Mouse (Mus musculus) spleen, postnatal 36 days (tissue): Measurements from ENCODE around the gene Tex2.
"Not testable (repeated sequence)": the region's sequence is repeated elsewhere in the genome, so short reads cannot be mapped to it uniquely, and the experiment has no call there.

ENCODE experiments used
- DNase-seq, 2 experiments: peaks; one replicate each; pipeline ENCODE4 v3.0.0; 2022; ENCODE audit warnings: low spot score in 2 of 2, mixed read lengths in 1 of 2

The Tex2 gene

GRCm38 (mm10) chr11:106612961-106613637 lies at the start of gene Tex2:
TSS of gene Tex2 (minus strand) at chr11:106613423.
- peak; percentile 95 to 97 for DNase-seq

DNA sequence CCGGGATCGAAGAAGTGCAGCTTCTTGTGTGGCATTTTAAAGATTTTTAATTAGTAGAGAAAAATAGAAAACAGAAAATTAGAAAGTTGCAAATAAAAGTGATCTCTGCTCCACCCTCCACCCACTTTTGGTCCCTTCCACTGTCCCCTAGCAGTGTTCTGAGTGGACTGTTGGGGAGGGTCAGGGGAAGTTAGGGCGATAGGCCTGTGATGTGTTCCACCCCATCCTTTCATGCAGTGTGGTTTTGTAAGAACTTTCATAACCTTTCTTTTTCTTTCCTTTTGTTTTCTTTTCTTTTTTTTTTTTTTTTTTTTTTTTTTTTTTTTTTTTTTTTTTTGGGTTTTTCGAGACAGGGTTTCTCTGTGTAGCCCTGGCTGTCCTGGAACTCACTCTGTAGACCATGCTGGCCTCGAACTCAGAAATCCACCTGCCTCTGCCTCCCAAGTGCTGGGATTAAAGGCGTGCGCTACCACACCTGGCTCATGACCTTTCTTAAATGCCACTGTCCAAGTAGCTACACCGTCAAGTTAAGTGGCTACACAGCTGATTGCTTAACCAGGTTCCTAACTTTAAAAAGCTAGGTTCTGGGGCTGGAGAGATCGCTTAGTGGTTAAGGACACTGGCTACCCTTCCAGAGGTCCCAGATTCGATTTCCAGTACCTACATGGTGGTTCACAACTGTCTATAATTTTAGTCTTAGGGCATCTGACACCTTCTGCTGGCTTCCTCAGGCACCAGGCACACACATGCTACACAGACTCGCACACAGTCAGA lies 49.6 kb upstream of the Tex2 start:
- no peak for DNase-seq

DNA sequence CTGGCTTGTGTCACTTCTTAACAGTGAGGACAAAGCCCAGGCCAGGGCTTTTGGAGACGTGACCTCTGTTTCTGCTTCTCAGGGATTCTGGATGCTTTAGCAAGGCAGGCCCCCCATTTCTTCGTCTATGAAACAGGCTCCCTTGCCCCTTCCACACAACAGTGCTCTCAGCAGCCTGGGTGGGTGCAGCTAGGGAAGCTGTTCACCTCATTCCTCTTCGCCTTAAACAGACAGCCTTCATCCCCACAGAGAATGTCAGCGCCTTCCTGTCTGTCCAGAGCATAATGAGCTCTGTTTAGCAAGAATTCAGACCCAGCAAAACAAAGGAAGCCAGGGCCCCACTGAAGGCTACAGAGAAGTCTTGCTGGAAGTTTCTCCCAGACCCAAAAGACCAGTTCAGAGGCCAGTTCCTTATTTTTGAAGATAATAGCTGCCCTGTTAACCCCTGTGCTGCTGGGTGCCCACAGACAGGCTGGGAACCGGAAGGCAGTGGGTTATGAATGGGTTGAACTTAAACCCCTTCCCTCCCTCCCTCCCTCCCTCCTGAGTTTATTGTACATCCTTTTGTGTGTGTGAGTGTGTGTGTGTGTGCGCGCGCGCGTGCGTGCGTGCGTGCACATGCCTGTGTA lies 47.3 kb upstream of the Tex2 start:
- peak; percentile 74 to 75 for DNase-seq

DNA sequence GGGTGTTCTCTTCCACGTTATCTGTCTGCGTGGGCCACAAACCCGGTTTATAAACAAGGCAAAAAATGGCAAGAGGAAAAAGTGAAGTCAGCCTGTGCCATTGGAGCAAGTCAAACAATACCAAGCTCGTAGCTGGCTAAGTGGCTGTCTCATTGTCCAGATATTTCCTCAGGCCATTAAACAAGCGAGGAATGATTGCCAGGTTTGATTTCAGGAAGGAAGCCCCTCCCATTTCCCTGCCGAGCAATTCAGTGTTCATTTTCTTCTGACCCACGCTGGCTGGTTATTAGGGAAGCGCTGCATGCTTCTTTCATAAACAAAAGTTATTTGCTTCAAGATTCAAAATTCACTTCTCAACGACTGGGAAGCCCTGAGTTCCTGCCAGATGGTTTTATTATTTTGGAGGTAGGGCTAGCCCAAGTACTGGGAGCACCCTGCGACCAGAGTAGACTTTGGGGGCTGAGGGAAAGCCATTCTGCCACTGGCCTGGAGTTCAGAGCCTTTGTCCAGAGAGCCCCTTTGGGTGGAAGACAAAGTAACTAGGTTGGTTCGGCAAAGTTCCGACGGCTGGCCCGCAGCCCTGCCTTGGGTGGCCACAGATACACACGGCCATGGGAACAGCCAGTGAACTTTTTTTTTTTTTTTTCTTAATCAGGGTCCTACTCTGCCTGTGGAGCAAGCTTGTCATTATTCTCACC lies 46.5 kb upstream of the Tex2 start:
- DNase-seq, result no peak

- DNase-seq, result no peak
These were observed 45.0 kb upstream of the Tex2 start for GRCm38 (mm10) chr11:106658051-106658880.

- not testable (repeated sequence) for DNase-seq
These were observed 43.8 kb upstream of the Tex2 start for GRCm38 (mm10) chr11:106656896-106657498.

DNA sequence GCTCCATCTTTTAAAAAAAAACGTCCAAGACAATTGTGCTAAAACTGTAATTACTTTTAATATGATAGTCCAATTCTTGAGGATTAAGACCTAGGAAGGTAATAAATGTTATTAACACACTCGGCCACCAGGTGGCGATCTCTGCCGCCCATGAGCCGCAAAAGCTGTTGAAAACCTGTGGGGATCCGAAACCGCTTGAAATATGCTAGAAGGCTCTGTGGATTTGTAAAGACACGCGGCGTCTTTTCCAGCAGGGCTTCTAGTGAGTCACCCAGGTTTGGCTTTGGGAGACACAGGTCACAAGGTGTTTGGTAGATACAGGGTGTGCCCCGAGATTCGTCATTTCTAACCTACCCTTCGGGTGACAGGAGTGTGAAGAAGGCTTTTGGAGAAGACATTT lies 35.1 kb upstream of the Tex2 start:
- peak; percentile 68 to 79 for DNase-seq

GRCm38 (mm10) chr11:106642966-106643637 lies 29.9 kb upstream of the Tex2 start:
- no peak for DNase-seq

DNA sequence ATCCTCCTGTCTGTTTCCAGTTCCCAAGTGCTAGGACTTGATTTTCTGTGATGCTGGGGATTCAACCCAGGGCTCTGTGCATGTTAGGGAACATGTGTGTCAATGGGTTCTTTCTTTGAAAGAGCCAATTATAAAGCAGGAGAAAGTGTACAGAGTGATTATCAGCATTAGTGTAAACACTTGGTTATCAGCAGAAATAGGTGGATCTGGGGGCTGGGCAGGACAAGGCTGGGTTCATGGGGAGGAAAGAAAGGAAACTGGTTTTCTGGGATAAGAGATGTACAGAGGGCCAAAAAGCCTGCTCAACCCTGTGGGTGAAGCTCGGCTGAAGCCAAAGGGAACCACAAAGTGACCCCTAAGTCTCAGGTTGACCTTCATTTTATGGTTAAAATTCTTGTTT lies 28.4 kb upstream of the Tex2 start:
- no peak for DNase-seq

- DNase-seq, result no peak
These were observed 26.8 kb upstream of the Tex2 start for GRCm38 (mm10) chr11:106640059-106640458.

DNA sequence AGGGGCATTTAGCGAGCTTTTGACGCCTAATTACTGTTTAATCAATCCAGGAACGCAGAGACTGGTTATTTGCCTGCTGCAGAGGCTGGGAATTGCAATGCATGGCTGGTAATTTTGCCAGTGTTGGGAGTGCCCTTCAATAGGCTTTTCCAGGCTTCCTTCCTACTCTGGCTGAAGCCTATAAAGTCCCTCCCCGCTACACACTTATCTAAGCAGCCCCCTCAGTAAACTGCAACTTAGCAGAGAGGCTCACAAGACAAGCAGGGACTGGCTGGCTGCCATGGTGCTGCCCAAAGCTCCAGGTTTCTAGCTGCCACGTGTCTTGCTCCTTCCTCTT lies 26.1 kb upstream of the Tex2 start:
- DNase-seq, result no peak

DNA sequence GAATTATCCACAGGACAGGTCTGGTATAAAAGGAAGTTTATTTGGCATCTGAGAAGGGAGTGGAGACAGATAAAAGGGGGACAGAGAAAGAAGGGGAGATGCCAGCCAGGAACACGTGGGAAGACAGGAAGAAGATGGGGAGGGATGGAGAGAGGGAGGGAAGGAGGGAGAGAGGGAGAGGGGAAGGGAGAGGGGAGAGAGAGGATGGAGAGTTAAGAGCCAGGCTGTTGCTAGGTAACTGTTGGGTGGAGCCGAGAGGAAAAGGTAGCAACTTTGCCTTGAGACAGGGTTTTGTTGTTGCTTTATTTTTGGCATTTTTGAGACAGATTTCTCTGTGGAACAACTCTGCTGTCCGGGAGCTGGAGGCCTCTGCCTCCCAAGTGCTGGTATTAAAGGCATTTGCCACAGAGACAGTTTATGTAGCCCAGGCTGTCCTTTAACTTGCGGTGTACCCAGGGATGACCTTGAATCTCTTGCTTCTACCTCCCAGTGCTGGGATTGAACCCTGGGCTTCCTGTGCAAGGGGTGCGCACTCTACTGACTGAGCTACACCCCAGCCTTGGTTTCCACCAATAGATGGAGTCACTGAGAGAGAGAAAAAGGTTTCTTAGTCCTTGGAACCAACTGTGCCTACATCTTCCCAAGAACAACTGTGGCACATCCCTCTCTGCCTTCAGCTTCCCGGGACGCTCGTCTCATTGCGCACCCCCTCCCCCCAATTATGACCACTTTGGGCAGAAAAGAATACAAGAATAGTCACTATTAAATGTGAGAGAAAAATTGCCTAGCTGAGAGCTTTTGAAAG lies 25.5 kb upstream of the Tex2 start:
- no peak for DNase-seq

GRCm38 (mm10) chr11:106637754-106638153 lies 24.5 kb upstream of the Tex2 start:
- DNase-seq, result no peak

DNA sequence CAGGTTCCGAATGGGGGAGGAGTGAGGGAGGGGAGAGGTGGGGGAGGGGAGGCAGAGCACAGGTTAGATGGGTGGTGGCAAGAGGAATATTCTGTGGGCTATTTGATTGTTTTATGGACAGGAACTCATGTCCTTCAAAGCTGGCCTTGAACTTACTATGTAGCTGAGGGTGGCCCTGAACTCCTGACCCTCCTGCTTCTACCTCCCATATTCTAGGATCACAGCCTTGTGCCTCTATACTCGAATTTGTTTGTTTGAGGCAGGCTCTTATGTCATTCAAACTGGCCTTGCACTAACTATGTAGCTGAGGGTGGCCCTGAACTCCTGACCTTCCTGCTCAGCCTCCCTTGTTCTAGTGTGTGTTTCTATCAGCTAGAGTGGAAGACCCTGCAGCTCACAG lies 22.7 kb upstream of the Tex2 start:
- no peak for DNase-seq

- DNase-seq, result not testable (repeated sequence)
These were observed 21.0 kb upstream of the Tex2 start for GRCm38 (mm10) chr11:106634175-106634574.

DNA sequence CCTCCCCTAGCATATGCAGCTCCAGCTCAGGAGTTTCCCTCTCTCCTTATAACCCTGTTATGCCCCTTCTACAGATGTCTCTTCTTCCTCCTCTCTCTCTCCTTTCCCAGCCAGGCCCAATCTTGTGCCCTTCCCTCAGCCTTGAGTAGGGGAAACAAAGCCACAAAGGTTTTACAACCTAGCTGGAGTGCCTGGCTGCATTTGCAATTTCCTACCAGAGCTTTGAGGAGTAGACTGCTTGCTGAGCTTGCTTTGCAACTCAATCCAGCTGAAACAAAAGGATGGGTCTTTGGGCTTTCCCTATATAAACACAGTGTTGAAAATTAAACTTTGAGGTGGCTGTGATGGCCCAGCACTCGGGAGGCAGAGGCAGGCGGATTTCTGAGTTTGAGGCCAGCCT lies 20.2 kb upstream of the Tex2 start:
- DNase-seq, result no peak

- peak; percentile 57 to 66 for DNase-seq
These were observed 14.5 kb upstream of the Tex2 start for GRCm38 (mm10) chr11:106627692-106628091.

GRCm38 (mm10) chr11:106625577-106625976 lies 12.4 kb upstream of the Tex2 start:
- DNase-seq, result no peak

- DNase-seq, result no peak
These were observed 10.4 kb upstream of the Tex2 start for GRCm38 (mm10) chr11:106623629-106624028.

- DNase-seq, result no peak
These were observed 8.8 kb upstream of the Tex2 start for GRCm38 (mm10) chr11:106622056-106622455.
